26 mouse cellular contexts compared by ENCODE assay signal in genomic region chr7:122623753-122624152, GRCm38 (mm10). TPM values are rescaled to one million over a fixed set of nuclear protein-coding genes. Genes with fewer than 3 reads are reported as not detected.
DNase-seq lines count a peak whose midpoint lies in the region; ATAC-seq and TF ChIP-seq lines count a peak whose summit lies in the region.
"Had no signal": no experiment of that assay in that cellular context is flagged by ENCODE, and none has a peak within 500 bp of the region (broad histone marks: within the 10 kb centered on the region; RNA-seq: fewer than 3 reads in every experiment).

No protein-coding gene starts in this region.

- no peak overlapping the region for H3K27ac ChIP-seq in kidney, adult 2 months (ENCODE audit: insufficient read depth, low read depth, low read length)
- H3K27ac ChIP-seq in kidney, embryonic 16.5 days (ENCODE audit: low read length) = no peak overlapping the region
- H3K27ac ChIP-seq in liver, postnatal 0 days (ENCODE audit: low read depth) = no peak overlapping the region
- H3K27ac ChIP-seq in liver, embryonic 11.5 days (ENCODE audit: low read depth, low read length) = no peak overlapping the region
- H3K27ac ChIP-seq in ES-Bruce4 (ENCODE audit: insufficient read depth, low read length) = no peak overlapping the region
- H3K27ac ChIP-seq in intestine, embryonic 15.5 days = no peak overlapping the region
- H3K27ac ChIP-seq: embryonic facial prominence, embryonic 15.5 days; forebrain, embryonic 10.5 days; gastrocnemius, adult 2 months; hindbrain, embryonic 10.5 days had no signal

- H3K4me2 ChIP-seq in kidney, embryonic 16.5 days (replicated peaks; ENCODE audit: low read depth, low read length) = no peak overlapping the region
- no peak overlapping the region for H3K4me2 ChIP-seq in liver, postnatal 0 days (ENCODE audit: low read depth, low read length)
- no peak overlapping the region for H3K4me2 ChIP-seq in liver, embryonic 11.5 days
- no peak overlapping the region for H3K4me2 ChIP-seq in intestine, embryonic 15.5 days (replicated peaks)
- H3K4me2 ChIP-seq: embryonic facial prominence, embryonic 15.5 days; heart, embryonic 11.5 days; hindbrain, embryonic 15.5 days had no signal

- TF ChIP-seq EP300 in liver, postnatal 0 days (IDR thresholded peaks at IDR 0.05; ENCODE audit: low read depth) = no peak
- TF ChIP-seq EP300 in ES-Bruce4 (IDR thresholded peaks at IDR 0.05; ENCODE audit: insufficient read depth, low read depth, low read length) = no peak

- ATAC-seq in kidney, embryonic 16.5 days (ENCODE audit: low FRiP score, low TSS enrichment) = no peak
- ATAC-seq in liver, postnatal 0 days = no peak
- ATAC-seq in liver, embryonic 11.5 days (replicated peaks; ENCODE audit: low FRiP score) = no peak
- no peak for ATAC-seq in intestine, embryonic 15.5 days
- ATAC-seq: forebrain, embryonic 14.5 days had no signal

- H3K4me3 ChIP-seq in kidney, adult 2 months (ENCODE audit: insufficient read depth, low read depth, low read length) = no peak overlapping the region
- H3K4me3 ChIP-seq in kidney, embryonic 16.5 days (ENCODE audit: low read length) = no peak overlapping the region
- H3K4me3 ChIP-seq in liver, postnatal 0 days (ENCODE audit: low read depth, low read length) = no peak overlapping the region
- H3K4me3 ChIP-seq in liver, embryonic 11.5 days (ENCODE audit: low read depth, low read length) = no peak overlapping the region
- no peak overlapping the region for H3K4me3 ChIP-seq in ES-Bruce4 (ENCODE audit: low read depth, low read length)
- H3K4me3 ChIP-seq in intestine, embryonic 15.5 days (replicated peaks) = no peak overlapping the region
- H3K4me3 ChIP-seq: embryonic facial prominence, embryonic 15.5 days; erythroblast, embryonic 14.5 days; forebrain, embryonic 10.5 days; gastrocnemius, adult 2 months; hindbrain, embryonic 10.5 days; hindbrain, embryonic 15.5 days had no signal

- no peaks in the 10 kb centered on the region for H3K4me1 ChIP-seq in kidney, adult 2 months (ENCODE audit: control insufficient read depth, insufficient read depth, low read length)
- H3K4me1 ChIP-seq in kidney, embryonic 16.5 days (ENCODE audit: insufficient read depth, low read length) = no peaks in the 10 kb centered on the region
- no peaks in the 10 kb centered on the region for H3K4me1 ChIP-seq in liver, postnatal 0 days (ENCODE audit: insufficient read depth)
- H3K4me1 ChIP-seq in liver, embryonic 11.5 days (replicated peaks; ENCODE audit: control insufficient read depth, insufficient read depth, low read length) = no peaks in the 10 kb centered on the region
- no peaks in the 10 kb centered on the region for H3K4me1 ChIP-seq in ES-Bruce4 (ENCODE audit: control insufficient read depth, insufficient read depth, low read length)
- no peaks in the 10 kb centered on the region for H3K4me1 ChIP-seq in intestine, embryonic 15.5 days (replicated peaks)

- H3K27me3 ChIP-seq in kidney, adult 2 months (replicated peaks; ENCODE audit: control insufficient read depth, insufficient read depth, low read length) = no peaks in the 10 kb centered on the region
- no peaks in the 10 kb centered on the region for H3K27me3 ChIP-seq in kidney, embryonic 16.5 days (ENCODE audit: insufficient read depth, low read length)
- no peaks in the 10 kb centered on the region for H3K27me3 ChIP-seq in liver, postnatal 0 days (ENCODE audit: insufficient read depth, low read length)
- H3K27me3 ChIP-seq in liver, embryonic 11.5 days (replicated peaks; ENCODE audit: control insufficient read depth, insufficient read depth, low read length) = no peaks in the 10 kb centered on the region
- no peaks in the 10 kb centered on the region for H3K27me3 ChIP-seq in ES-Bruce4 (ENCODE audit: control insufficient read depth, insufficient read depth, low read length, poor library complexity, severe bottlenecking)
- H3K27me3 ChIP-seq in intestine, embryonic 15.5 days (replicated peaks) = no peaks in the 10 kb centered on the region
- H3K27me3 ChIP-seq: embryonic facial prominence, embryonic 15.5 days; hindbrain, embryonic 15.5 days had no signal

- TF ChIP-seq POLR2A in kidney, adult 2 months (IDR thresholded peaks at IDR 0.05; ENCODE audit: low read depth, low read length) = no peak
- no peak for TF ChIP-seq POLR2A in ES-Bruce4 (IDR thresholded peaks at IDR 0.05; ENCODE audit: insufficient read depth, low read length)
- TF ChIP-seq POLR2A in brain, embryonic 14.5 days (IDR thresholded peaks at IDR 0.05; ENCODE audit: borderline replicate concordance, extremely low read depth, insufficient read depth, insufficient read length, poor library complexity, severe bottlenecking) = no peak

- peak; percentile 30; the same call in 1 of the 2 replicates for TF ChIP-seq CTCF in kidney, adult 2 months (conservative IDR thresholded peaks at IDR 0.05; ENCODE audit: insufficient read depth, insufficient read length, low read depth, low read length)
- TF ChIP-seq CTCF in liver, postnatal 0 days (IDR thresholded peaks at IDR 0.05; ENCODE audit: low read depth) = peak; percentile 9; the same call in 1 of the 2 replicates
- TF ChIP-seq CTCF in ES-Bruce4 (IDR thresholded peaks at IDR 0.05; ENCODE audit: low read depth, low read length) = peak; percentile 26
- peak; percentile 11; the same call in 1 of the 2 replicates for TF ChIP-seq CTCF in brain, embryonic 14.5 days (IDR thresholded peaks at IDR 0.05; ENCODE audit: borderline replicate concordance, extremely low read depth, insufficient read depth, insufficient read length)

- no peak overlapping the region for H3K9ac ChIP-seq in kidney, embryonic 16.5 days (replicated peaks; ENCODE audit: low read length)
- H3K9ac ChIP-seq in liver, postnatal 0 days (replicated peaks) = no peak overlapping the region
- no peak overlapping the region for H3K9ac ChIP-seq in liver, embryonic 11.5 days (ENCODE audit: low read depth, low read length)
- no peak overlapping the region for H3K9ac ChIP-seq in ES-Bruce4 (ENCODE audit: low read depth, poor library complexity, severe bottlenecking)
- H3K9ac ChIP-seq in intestine, embryonic 15.5 days = no peak overlapping the region
- H3K9ac ChIP-seq: embryonic facial prominence, embryonic 15.5 days; hindbrain, embryonic 15.5 days had no signal

- no peaks in the 10 kb centered on the region for H3K9me3 ChIP-seq in kidney, embryonic 16.5 days (ENCODE audit: low read length)
- no peaks in the 10 kb centered on the region for H3K9me3 ChIP-seq in liver, postnatal 0 days (ENCODE audit: low read length)
- no peaks in the 10 kb centered on the region for H3K9me3 ChIP-seq in liver, embryonic 11.5 days (ENCODE audit: control insufficient read depth, low read length)
- no peaks in the 10 kb centered on the region for H3K9me3 ChIP-seq in ES-Bruce4 (replicated peaks; ENCODE audit: control insufficient read depth, insufficient read depth, low read length, poor library complexity, severe bottlenecking)
- H3K9me3 ChIP-seq in intestine, embryonic 15.5 days = no peaks in the 10 kb centered on the region
- H3K9me3 ChIP-seq: embryonic facial prominence, embryonic 15.5 days; forebrain, embryonic 10.5 days; hindbrain, embryonic 10.5 days; hindbrain, embryonic 15.5 days had no signal

- WGBS in kidney, adult 2 months = 33% methylated on average over 1 of the region's 1 CpGs
- WGBS in kidney, embryonic 16.5 days = 34% methylated on average over 1 of the region's 1 CpGs
- 57% methylated on average over 1 of the region's 1 CpGs for WGBS in liver, postnatal 0 days (ENCODE audit: insufficient replicate concordance)
- WGBS in liver, embryonic 11.5 days = 48% methylated on average over 1 of the region's 1 CpGs
- 44% methylated on average over 1 of the region's 1 CpGs for WGBS in intestine, embryonic 15.5 days

- H3K36me3 ChIP-seq in kidney, adult 2 months (ENCODE audit: control insufficient read depth, insufficient read depth, low read length) = no peaks in the 10 kb centered on the region
- H3K36me3 ChIP-seq in kidney, embryonic 16.5 days (ENCODE audit: insufficient read depth, low read length) = no peaks in the 10 kb centered on the region
- no peaks in the 10 kb centered on the region for H3K36me3 ChIP-seq in liver, postnatal 0 days (replicated peaks; ENCODE audit: insufficient read depth, low read length)
- no peaks in the 10 kb centered on the region for H3K36me3 ChIP-seq in liver, embryonic 11.5 days (ENCODE audit: control insufficient read depth, insufficient read depth, low read length)
- H3K36me3 ChIP-seq in ES-Bruce4 (ENCODE audit: control insufficient read depth, insufficient read depth, low read length, poor library complexity, severe bottlenecking) = no peaks in the 10 kb centered on the region
- H3K36me3 ChIP-seq in intestine, embryonic 15.5 days = no peaks in the 10 kb centered on the region
- H3K36me3 ChIP-seq: embryonic facial prominence, embryonic 15.5 days; forebrain, embryonic 10.5 days; G1E; hindbrain, embryonic 10.5 days; hindbrain, embryonic 15.5 days had no signal

- DNase-seq in kidney, adult 2 months = peak; percentile 8
- no peak for DNase-seq in liver, postnatal 0 days
- no peak for DNase-seq in liver, embryonic 11.5 days (ENCODE audit: low spot score)
- DNase-seq in brain, embryonic 14.5 days (ENCODE audit: low read depth) = no peak
- DNase-seq in adrenal gland, postnatal 4 days (ENCODE audit: low spot score in 2 of 2) = no peak
- DNase-seq: adrenal gland, postnatal 10 days; cerebellum, adult 8-10 months; cerebellum, postnatal 14 days; embryo, embryonic 11 days; gastrocnemius, adult 2 months; gastrocnemius, postnatal 36 days; heart, adult 18-20 months had no signal

RNA-seq across cellular contexts. Expression of gene Cacng3, which starts 46.5 kb away (rescaled TPM):
- 0.03 TPM in 1 of 2 replicates, not detected in the other for polyA plus RNA-seq in kidney, adult 2 months (2012; rRNA removed)
- polyA plus RNA-seq in kidney, embryonic 16.5 days (2015; fragmentation: Nextera tagmentation; extraction: Ambion mirVana) = 0.35 and 0.92 TPM in 2 replicates
- polyA plus RNA-seq in liver, postnatal 0 days (2015; fragmentation: Nextera tagmentation; extraction: Ambion mirVana) = 0.05 and 0.12 TPM in 2 replicates
- 0.66 and 0.75 TPM in 2 replicates for polyA plus RNA-seq in liver, embryonic 11.5 days (2014; fragmentation: Nextera tagmentation; extraction: Ambion mirVana)
- not detected in 2 replicates for polyA plus RNA-seq in ES-Bruce4 (2011; ENCODE audit: insufficient read depth, insufficient read length, low read depth, missing spikeins)
- 4.8 and 10.4 TPM in 2 replicates for polyA plus RNA-seq in brain, embryonic 14.5 days (2012; rRNA removed)
- polyA plus RNA-seq in intestine, embryonic 15.5 days (2015; fragmentation: Nextera tagmentation; extraction: Ambion mirVana) = 0.45 and 0.58 TPM in 2 replicates
- 1 to 10 TPM; 5.2 to 6.1 TPM for total RNA-seq in adrenal gland, postnatal 4 days (2021)
- total RNA-seq: common myeloid progenitor, adult 5-6 weeks; gastrocnemius, adult 2 months; gastrocnemius, postnatal 36 days; heart, adult 18-20 months; heart, postnatal 25 days had no signal
- polyA plus RNA-seq: C2C12; erythroblast, embryonic 14.5 days; G1E had no signal
